28 mouse cellular contexts compared by ENCODE assay signal in genomic region chr16:65233964-65234363, GRCm38 (mm10).
DNase-seq lines count a peak whose midpoint lies in the region; ATAC-seq lines count a peak whose summit lies in the region.
"Had no signal": no experiment of that assay in that cellular context is flagged by ENCODE, and none has a peak within 500 bp of the region (broad histone marks: within the 10 kb centered on the region; RNA-seq: fewer than 3 reads in every experiment).

No protein-coding gene starts in this region.

- H3K4me3 ChIP-seq in forebrain, embryonic 11.5 days (ENCODE audit: low read depth, low read length) = no peak overlapping the region
- H3K4me3 ChIP-seq in forebrain, embryonic 12.5 days (replicated peaks) = no peak overlapping the region
- H3K4me3 ChIP-seq in hindbrain, embryonic 14.5 days (replicated peaks; ENCODE audit: low read length) = no peak overlapping the region
- H3K4me3 ChIP-seq in hindbrain, embryonic 10.5 days = no peak overlapping the region
- H3K4me3 ChIP-seq in midbrain, embryonic 13.5 days (replicated peaks) = no peak overlapping the region
- H3K4me3 ChIP-seq in midbrain, embryonic 10.5 days = no peak overlapping the region
- H3K4me3 ChIP-seq in limb, embryonic 10.5 days = no peak overlapping the region
- H3K4me3 ChIP-seq: embryonic facial prominence, embryonic 10.5 days; embryonic facial prominence, embryonic 13.5 days; erythroblast, embryonic 14.5 days; gastrocnemius, adult 2 months had no signal

- H3K36me3 ChIP-seq in forebrain, embryonic 11.5 days (ENCODE audit: control insufficient read depth, insufficient read depth, low read length) = no peaks in the 10 kb centered on the region
- H3K36me3 ChIP-seq in forebrain, embryonic 12.5 days (replicated peaks) = no peaks in the 10 kb centered on the region
- H3K36me3 ChIP-seq in hindbrain, embryonic 14.5 days (replicated peaks; ENCODE audit: control insufficient read depth, insufficient read depth) = no peaks in the 10 kb centered on the region
- no peaks in the 10 kb centered on the region for H3K36me3 ChIP-seq in hindbrain, embryonic 10.5 days
- no peaks in the 10 kb centered on the region for H3K36me3 ChIP-seq in midbrain, embryonic 13.5 days
- H3K36me3 ChIP-seq in midbrain, embryonic 10.5 days = no peaks in the 10 kb centered on the region
- H3K36me3 ChIP-seq in limb, embryonic 10.5 days = no peaks in the 10 kb centered on the region
- H3K36me3 ChIP-seq: embryonic facial prominence, embryonic 10.5 days; embryonic facial prominence, embryonic 13.5 days; G1E had no signal

- no peak overlapping the region for H3K4me2 ChIP-seq in forebrain, embryonic 11.5 days (ENCODE audit: low read depth, low read length, severe bottlenecking)
- no peak overlapping the region for H3K4me2 ChIP-seq in forebrain, embryonic 12.5 days
- H3K4me2 ChIP-seq in hindbrain, embryonic 14.5 days (replicated peaks) = no peak overlapping the region
- H3K4me2 ChIP-seq in midbrain, embryonic 13.5 days (replicated peaks) = no peak overlapping the region
- H3K4me2 ChIP-seq: embryonic facial prominence, embryonic 13.5 days; heart, embryonic 11.5 days had no signal

- H3K27ac ChIP-seq in forebrain, embryonic 11.5 days (ENCODE audit: low read depth, low read length) = no peak overlapping the region
- H3K27ac ChIP-seq in forebrain, embryonic 12.5 days = no peak overlapping the region
- H3K27ac ChIP-seq in hindbrain, embryonic 14.5 days = no peak overlapping the region
- H3K27ac ChIP-seq in hindbrain, embryonic 10.5 days = no peak overlapping the region
- no peak overlapping the region for H3K27ac ChIP-seq in midbrain, embryonic 13.5 days
- H3K27ac ChIP-seq in midbrain, embryonic 10.5 days (replicated peaks) = no peak overlapping the region
- H3K27ac ChIP-seq in limb, embryonic 10.5 days = no peak overlapping the region
- H3K27ac ChIP-seq: embryonic facial prominence, embryonic 10.5 days; embryonic facial prominence, embryonic 13.5 days; gastrocnemius, adult 2 months had no signal

- no peak for DNase-seq in forebrain, embryonic 11.5 days (ENCODE audit: low spot score)
- DNase-seq in hindbrain, embryonic 14.5 days (ENCODE audit: low spot score) = no peak
- no peak for DNase-seq in hindbrain, embryonic 10.5 days (ENCODE audit: low spot score)
- DNase-seq in midbrain, embryonic 10.5 days (ENCODE audit: low spot score) = no peak
- peak; percentile 62 for DNase-seq in 3T3-L1 (ENCODE audit: low read depth, low spot score)
- DNase-seq in limb, embryonic 10.5 days (ENCODE audit: low spot score) = no peak
- DNase-seq: adrenal gland, adult 2 months; adrenal gland, postnatal 14 days; B cell, adult 2 months; cerebellum, adult 11 months; cerebellum, adult 2 months; cerebellum, adult 9-11 months; cerebellum, postnatal 36 days; embryo, embryonic 11 days; forebrain, postnatal 0 days; gastrocnemius, adult 2 months; gastrocnemius, postnatal 14 days; heart, adult 11 months had no signal

- no peaks in the 10 kb centered on the region for H3K9me3 ChIP-seq in forebrain, embryonic 11.5 days (ENCODE audit: control insufficient read depth, low read length)
- H3K9me3 ChIP-seq in forebrain, embryonic 12.5 days = no peaks in the 10 kb centered on the region
- no peaks in the 10 kb centered on the region for H3K9me3 ChIP-seq in hindbrain, embryonic 14.5 days (ENCODE audit: control insufficient read depth, low read length)
- 0 out of 2 replicates have a peak, but pooled peaks cover 2% of the 10 kb centered on the region for H3K9me3 ChIP-seq in hindbrain, embryonic 10.5 days
- H3K9me3 ChIP-seq in midbrain, embryonic 13.5 days = no peaks in the 10 kb centered on the region
- no peaks in the 10 kb centered on the region for H3K9me3 ChIP-seq in midbrain, embryonic 10.5 days (replicated peaks)
- no peaks in the 10 kb centered on the region for H3K9me3 ChIP-seq in limb, embryonic 10.5 days (replicated peaks)
- H3K9me3 ChIP-seq: embryonic facial prominence, embryonic 10.5 days; embryonic facial prominence, embryonic 13.5 days had no signal

- peak; percentile 61 for ATAC-seq in forebrain, embryonic 11.5 days (replicated peaks; ENCODE audit: low FRiP score)
- no peak for ATAC-seq in forebrain, embryonic 12.5 days (ENCODE audit: low FRiP score)
- peak; percentile 48; the same call in 1 of the 2 replicates for ATAC-seq in hindbrain, embryonic 14.5 days (ENCODE audit: low FRiP score)
- peak; percentile 79 for ATAC-seq in midbrain, embryonic 13.5 days
- ATAC-seq: forebrain, embryonic 14.5 days; forebrain, postnatal 0 days; Patski had no signal

- no peaks in the 10 kb centered on the region for H3K4me1 ChIP-seq in forebrain, embryonic 11.5 days (replicated peaks; ENCODE audit: control insufficient read depth, insufficient read depth, low read length)
- H3K4me1 ChIP-seq in forebrain, embryonic 12.5 days = no peaks in the 10 kb centered on the region
- H3K4me1 ChIP-seq in hindbrain, embryonic 14.5 days (replicated peaks; ENCODE audit: control insufficient read depth, insufficient read depth, low read length) = no peaks in the 10 kb centered on the region
- H3K4me1 ChIP-seq in hindbrain, embryonic 10.5 days (replicated peaks) = no peaks in the 10 kb centered on the region
- H3K4me1 ChIP-seq in midbrain, embryonic 13.5 days (replicated peaks) = no peaks in the 10 kb centered on the region
- no peaks in the 10 kb centered on the region for H3K4me1 ChIP-seq in midbrain, embryonic 10.5 days
- no peaks in the 10 kb centered on the region for H3K4me1 ChIP-seq in limb, embryonic 10.5 days
- H3K4me1 ChIP-seq: embryonic facial prominence, embryonic 10.5 days; embryonic facial prominence, embryonic 13.5 days had no signal

- 79% methylated on average over 3 of the region's 3 CpGs for WGBS in forebrain, embryonic 11.5 days
- 81% methylated on average over 3 of the region's 3 CpGs for WGBS in forebrain, embryonic 12.5 days
- WGBS in hindbrain, embryonic 14.5 days = 68% methylated on average over 3 of the region's 3 CpGs
- 81% methylated on average over 3 of the region's 3 CpGs for WGBS in hindbrain, embryonic 10.5 days
- WGBS in midbrain, embryonic 13.5 days = 62% methylated on average over 3 of the region's 3 CpGs
- WGBS in midbrain, embryonic 10.5 days = 74% methylated on average over 3 of the region's 3 CpGs
- 89% methylated on average over 3 of the region's 3 CpGs for WGBS in limb, embryonic 10.5 days

- H3K9ac ChIP-seq in forebrain, embryonic 11.5 days (ENCODE audit: low read length) = no peak overlapping the region
- no peak overlapping the region for H3K9ac ChIP-seq in forebrain, embryonic 12.5 days
- H3K9ac ChIP-seq in hindbrain, embryonic 14.5 days = no peak overlapping the region
- H3K9ac ChIP-seq in midbrain, embryonic 13.5 days (replicated peaks) = no peak overlapping the region
- H3K9ac ChIP-seq: embryonic facial prominence, embryonic 13.5 days; forebrain, postnatal 0 days had no signal

- no peaks in the 10 kb centered on the region for H3K27me3 ChIP-seq in forebrain, embryonic 11.5 days (ENCODE audit: control insufficient read depth, insufficient read depth, low read length)
- no peaks in the 10 kb centered on the region for H3K27me3 ChIP-seq in forebrain, embryonic 12.5 days
- no peaks in the 10 kb centered on the region for H3K27me3 ChIP-seq in hindbrain, embryonic 14.5 days (ENCODE audit: control insufficient read depth, insufficient read depth, low read length)
- no peaks in the 10 kb centered on the region for H3K27me3 ChIP-seq in hindbrain, embryonic 10.5 days (ENCODE audit: insufficient read depth, poor library complexity, severe bottlenecking)
- H3K27me3 ChIP-seq in midbrain, embryonic 13.5 days = no peaks in the 10 kb centered on the region
- no peaks in the 10 kb centered on the region for H3K27me3 ChIP-seq in midbrain, embryonic 10.5 days (ENCODE audit: low read depth, poor library complexity, severe bottlenecking)
- no peaks in the 10 kb centered on the region for H3K27me3 ChIP-seq in limb, embryonic 10.5 days (ENCODE audit: low read depth, poor library complexity, severe bottlenecking)
- H3K27me3 ChIP-seq: CH12.LX; embryonic facial prominence, embryonic 13.5 days; Patski had no signal
